Mouse (Mus musculus) thymus, postnatal 10 days (tissue): Measurements from ENCODE around the gene Hoxa5.
A peak's percentile ranks its signal among the peaks of the same experiment; 100 is the strongest.

ENCODE experiments used
- DNase-seq, 2 experiments: peaks; one replicate each; pipeline ENCODE4 v3.0.0; 2021; ENCODE audit warnings: low spot score in 2 of 2

The Hoxa5 gene

DNA sequence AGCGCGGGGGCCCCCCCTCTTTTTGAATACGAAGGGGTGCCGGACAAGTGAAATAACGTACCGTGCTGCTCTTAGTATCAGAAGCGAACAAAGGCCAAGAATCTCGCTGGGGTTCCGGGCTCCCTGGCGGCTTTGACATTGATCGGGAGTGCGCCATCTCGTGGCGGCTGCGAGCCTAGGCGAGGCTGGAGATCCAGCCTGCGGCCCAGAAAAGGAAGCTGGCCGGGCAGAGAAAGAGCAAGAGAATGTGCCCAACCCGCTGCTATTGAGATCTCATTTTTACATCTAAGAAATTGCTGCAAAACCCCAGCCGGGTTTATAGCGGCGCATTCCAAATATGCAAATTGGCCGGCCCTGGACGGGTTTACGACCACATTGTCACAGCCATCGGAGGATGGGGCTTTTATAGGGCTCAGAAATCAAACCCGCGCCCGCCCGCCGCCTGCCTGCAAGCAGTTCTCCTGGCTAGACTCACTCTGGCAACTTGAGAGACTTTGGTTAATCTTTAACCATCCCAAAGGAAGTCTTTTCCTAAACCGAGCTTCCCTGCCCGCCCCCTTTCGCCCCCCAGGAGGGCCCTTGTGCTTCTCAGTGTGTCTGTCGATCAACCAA lies 36.1 kb upstream of the Hoxa5 start, which contains the start of gene Hoxa10:
Gene Hoxa10 (minus strand): TSS at position 466 of the 612 bp plus-strand sequence.
- peak; percentile 55 to 78 for DNase-seq

DNA sequence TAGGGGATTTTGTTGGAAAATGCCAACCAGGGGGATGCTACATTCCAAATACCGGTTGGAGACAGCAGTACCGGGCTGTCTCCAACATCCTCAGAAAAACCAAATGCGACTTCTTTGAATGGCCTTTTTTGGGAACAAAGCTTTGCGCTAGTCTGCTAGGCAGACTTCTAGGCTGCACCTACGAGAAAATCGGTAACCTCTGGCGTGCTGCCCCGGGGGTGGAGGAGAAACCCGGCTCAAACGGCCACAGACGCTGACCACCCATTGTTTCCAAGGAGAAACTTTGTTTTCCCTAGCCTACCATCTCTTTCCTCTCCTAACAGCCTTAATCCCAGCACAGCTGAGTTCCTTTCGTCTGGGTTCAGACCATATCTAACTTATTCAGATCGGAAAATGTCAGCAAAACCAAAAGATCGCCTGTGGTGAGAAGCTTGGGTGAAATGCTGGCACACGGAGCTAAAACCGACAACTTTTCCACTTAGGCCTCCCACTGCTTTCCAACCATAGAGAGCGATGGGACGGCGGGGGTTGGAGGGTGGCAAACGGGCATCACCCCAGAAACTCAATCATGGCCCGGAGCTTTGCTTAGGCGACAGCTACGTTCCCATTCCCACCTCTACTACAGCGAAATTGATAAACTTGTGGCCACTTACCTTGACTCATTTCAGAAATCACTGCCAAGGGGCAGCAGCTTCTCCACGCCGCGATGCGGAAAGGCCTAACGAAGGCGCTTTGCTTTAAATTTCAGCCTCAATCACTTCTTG lies 35.4 kb upstream of the Hoxa5 start:
- no peak for DNase-seq

DNA sequence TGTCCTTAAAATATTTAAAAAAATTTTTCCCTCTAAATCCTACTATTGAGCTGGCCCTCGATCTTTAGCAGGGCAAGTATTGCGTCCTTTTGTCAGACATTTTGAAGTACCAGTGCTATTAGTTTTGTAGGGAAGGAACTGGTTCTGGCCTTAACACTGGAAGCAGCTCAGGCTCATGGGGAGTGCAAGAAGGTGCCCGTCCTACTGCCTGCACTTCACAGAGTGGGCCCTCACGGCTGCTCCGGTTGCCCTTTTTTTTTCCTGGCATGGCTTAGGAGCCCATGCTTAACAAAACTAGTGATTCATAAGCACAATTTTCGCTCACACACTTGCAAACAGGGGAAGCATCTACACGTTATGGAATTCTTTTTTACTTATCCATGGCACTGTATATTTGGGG lies 34.6 kb upstream of the Hoxa5 start:
- no peak for DNase-seq

DNA sequence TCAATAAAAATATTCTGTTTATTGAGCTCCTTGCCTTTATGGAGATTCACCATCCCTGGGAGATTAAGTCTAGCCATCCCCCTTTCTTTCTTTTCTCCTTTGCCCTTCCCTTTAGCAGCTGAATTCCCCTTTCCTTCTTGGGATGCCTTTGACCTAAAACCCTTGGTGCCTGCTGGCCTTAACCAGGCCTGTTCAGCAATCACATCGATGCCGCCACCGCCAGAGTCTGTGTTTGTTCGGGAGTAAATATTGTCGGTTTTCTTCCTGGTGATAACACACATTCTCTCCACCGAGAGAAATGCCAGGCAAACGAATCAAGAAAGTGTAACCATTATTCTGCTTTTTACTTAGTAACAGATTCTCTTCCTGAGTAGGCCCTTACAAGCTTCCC lies 33.8 kb upstream of the Hoxa5 start:
- no peak for DNase-seq

DNA sequence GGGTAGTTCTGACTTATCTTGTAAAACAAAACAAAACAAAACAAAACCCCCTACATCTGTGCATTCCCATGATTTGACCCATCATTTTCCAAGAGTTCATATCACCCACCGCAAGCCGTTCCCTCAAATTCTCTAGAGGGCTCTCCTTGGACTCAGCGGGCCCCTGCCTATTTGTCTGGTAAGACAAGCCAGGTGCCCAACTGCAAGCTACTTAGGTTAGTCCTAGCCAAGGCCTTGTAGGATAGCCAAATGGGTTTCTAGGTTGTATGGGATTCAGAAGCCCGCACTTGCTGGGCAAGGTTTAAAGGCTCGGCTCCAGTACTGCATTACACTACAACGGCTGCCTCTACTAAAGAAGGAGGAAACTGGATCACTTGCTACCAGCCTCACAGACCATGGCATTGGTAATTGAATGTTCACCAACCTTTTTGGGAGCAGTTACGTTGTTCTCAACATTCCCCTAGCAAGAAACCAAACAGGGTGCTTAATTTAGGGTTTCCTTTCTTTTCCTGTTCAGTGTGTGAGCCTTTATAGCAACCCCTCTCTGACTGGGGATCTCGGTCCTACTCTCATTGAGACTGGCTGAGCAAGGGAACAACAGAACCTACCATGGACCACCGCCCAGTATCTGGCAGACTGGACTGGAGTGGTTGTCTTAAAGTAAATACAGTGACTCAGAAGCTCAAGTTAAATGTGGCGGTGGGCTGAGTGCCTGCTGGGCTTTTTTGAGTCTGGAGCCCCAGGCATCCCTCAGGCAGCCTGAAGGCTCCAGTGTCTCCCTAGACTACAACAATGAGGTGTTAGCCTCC lies 33.2 kb upstream of the Hoxa5 start:
- DNase-seq = no peak

DNA sequence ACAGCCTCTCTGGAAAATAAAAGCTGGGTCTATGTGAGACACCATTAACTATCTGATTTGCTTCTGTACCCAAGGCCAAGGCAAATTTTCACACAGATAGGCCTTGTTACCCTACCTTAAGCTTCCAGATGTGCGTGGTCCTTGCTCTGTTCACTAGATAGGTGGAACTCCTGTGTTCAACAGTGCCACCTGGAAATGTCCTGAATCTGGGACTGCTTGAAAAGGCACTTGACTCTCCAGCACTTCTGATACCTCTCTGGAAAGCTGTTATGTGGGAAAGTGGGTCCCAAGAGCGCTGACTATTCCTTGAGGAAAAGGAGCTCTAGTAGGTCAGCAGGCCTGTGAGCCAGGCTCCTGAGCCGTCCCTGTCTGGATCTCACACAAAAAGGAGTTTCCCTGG lies 32.4 kb upstream of the Hoxa5 start:
- DNase-seq = no peak

DNA sequence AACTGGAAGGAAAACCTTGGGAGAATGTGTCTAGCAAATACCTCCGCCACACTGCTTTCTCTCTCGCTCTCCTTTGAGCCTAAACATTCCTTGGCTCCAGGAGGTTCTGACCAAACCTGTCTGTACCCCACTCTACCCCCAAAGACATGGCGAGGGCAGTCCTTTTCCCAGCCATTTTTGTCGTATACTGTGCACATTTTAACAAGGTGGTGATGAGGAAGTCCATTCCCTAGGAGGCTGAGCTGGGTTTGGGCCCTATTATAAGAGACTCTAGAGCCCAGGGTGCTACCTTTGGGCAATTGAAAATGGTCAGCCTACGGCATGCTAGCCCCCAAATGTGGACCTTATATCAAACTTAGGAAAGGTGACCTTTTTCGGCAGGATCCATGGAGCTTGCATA lies 31.5 kb upstream of the Hoxa5 start:
- no peak for DNase-seq

DNA sequence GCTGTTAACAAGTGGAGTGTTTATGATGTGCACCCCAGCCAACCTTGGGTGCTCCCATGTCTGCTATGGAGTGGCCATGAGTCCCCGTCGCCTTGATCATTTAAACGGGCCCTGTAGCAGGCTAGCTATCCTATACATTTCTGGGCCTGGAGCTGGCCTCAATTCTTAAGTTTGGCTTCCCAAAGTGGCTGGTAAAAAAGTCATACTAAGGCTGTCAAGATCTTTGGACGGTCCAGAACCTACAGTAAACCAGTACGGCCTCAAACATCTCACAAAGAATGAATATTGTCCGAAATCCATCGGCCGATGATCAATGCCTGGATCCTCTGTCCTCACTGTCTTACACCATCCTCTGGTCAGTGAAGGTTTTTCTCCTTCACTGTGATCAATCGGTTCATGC lies 30.9 kb upstream of the Hoxa5 start:
- DNase-seq = no peak

DNA sequence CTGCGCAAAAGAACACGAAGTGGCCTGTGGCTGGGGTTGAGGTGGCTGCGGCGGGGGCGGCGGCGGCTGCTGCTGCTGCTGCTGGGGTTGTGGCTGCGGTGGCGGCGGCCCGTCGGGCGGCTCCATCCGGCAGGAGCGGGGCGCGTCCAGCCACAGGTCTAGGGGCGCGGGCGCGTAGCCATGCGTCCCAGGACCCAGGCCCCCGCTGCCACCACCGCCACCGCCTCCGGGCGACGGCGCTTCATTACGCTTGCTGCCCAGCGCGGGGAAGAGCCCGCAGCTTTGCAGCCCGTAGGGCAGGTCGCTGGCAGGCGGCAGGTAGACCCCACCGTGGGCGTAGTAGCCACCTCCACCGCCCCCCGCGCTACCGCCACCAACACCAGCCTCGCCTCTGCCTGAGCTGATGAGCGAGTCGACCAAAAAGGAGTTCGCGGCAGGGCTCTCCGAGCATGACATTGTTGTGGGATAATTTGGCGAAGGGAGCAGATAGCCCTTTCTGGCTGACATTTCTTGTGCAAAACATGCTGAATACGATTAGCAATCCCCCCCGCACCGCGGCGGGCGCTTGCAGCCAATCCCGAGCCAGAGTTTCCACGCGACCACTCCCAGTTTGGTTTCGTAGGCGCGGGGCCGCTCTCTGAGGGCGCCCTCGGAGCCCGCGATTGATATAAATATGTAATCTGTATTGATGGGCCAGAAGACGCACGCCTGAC lies 30.2 kb upstream of the Hoxa5 start:
- DNase-seq = no peak

DNA sequence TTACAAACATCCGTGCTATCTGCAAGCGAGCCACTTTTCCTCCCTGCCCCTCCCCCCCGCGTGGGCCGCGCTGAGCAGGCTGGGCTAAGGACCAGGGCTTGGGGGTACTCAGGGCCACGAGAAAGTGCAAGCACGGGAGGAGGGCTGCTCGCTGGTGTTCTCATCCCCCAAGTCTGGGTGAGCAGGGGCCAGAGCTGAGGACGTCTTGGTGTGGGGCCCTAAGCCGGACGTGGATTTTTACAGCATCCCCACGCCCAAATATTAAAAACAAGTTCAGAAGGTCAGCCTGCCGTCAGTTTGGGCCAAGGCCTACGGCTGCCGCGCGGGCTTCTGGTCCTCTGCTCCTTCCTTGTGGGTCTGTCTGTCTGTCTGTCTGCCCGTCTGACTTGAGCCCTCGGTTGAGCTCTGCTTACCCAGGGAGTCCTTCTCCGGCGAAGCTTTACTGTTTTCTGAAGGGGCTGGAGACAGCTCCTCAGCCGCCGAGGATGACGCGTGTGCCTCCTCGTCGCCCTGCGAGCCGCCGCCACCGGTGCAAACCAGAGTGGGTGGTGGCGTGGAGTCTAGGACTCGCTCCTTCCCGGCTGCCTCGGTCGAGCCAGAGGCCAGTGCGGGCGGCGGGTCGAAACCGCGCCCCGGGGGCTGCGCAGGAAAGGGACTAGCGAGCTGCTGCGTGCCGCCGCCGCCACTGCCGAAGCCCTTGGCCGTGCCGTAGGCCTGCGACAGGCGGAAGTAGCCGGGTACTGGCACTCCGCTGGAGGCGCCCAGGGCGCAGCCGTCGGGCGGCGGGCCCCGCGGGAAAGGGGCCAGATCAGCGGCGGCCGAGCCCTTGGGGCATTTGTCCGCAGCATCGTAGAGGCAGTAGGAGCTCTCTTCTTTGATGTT lies 29.4 kb upstream of the Hoxa5 start:
- DNase-seq = no peak

DNA sequence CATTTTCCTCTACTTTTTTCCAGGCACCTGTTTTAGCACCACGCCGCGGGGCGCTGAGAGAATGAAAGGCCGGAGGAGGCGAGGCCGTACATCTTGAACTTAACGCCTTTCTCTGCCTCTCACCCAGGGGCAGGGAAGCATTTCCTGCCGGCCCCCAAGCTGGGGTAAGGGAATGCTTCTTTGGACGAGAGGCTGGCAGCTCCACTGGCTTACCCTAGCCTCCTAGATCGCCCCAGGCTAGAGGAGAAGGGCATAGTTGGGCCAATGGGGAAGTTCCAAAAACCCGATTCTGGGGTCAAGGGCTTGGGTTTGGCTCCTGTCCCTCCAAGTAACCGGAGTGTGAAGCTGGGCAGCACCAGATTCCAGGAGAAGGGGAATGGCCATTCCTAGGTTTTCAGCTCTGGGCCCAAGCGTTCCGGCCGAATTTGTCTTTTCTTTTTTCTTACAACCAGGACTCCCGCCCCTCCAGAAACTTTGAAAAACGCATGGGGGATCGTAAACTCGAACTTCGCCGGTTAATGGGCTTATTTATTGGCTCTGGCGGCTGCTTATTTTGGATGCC lies 28.7 kb upstream of the Hoxa5 start:
- no peak for DNase-seq

DNA sequence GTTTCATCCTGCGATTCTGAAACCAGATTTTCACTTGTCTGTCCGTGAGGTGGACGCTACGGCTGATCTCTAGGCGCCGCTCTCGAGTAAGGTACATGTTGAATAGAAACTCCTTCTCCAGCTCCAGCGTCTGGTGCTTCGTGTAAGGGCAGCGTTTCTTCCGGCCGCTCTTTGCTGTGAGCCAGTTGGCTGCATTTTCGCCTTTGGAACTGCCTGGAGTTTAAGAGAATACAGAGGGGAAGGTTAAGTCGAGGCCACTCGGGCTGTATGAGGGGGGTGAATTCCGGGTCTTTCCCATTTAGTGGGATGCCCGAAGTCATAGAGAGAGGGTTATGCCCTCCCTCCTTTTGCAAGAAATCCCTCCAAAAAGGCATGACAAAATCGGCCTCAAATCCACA lies 28.2 kb upstream of the Hoxa5 start:
- DNase-seq = no peak

DNA sequence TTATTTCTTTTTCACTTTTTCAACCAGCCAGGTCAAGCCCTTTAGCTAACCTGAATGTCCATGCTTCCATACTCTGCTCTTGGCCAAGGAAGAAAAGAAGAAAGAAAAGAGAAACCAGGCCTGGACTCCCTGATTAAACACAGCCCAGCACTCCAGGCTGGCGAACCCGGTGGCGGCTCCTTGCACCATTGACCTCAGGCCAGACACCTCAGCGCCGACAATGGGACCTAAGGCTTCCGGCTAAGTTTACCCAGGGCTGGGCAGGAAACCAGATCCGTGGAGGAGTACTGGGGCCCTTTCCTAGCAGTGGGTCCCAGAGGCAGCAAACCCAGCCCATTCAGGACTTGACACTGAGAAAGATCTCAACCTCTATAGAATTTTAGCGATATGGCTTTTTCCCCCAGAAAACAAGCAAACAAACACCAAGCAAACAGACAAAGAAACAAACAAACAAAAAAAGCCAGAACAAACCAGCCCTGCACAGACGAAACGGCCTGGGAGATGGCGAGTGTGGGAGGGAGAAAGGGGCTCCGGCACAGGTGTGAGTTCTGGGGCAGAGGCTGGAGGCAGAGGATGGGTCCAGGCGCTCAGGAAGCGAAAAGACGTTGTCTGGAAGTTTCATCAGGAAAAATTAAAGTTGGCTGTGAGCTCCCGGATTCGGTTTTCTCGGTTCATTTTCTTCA lies 27.6 kb upstream of the Hoxa5 start:
- DNase-seq = no peak

DNA sequence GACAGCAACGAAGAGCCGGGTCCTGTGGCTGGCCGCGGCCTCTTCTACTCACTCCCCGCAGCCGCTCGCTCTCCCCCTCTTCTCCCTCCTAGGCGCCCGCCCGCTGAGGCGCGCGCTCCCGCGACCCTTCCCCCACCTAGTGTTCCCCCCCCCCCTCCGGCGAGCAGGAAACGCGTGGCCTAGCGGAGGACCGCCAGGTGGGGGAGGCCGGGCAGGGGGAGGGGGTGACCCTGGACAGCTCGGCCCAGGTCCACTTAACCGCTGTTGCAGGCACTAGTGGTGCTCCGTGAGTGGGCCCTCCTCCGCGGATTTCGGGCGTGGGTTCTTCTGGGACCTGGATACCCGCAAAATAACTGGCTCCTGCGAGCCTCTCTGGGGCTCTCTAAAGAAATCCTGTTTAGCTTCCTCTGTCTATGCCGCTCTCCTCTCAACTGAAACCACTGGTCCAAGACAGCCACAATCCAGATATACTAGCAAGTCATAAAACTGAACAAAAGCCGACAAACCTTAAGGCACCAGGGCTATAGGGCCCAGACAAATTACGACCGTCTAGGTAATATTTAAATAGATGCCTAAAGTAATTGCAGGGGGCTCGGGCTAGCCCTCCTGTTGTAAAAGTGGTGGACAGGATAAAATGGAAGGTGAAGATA lies 26.3 kb upstream of the Hoxa5 start, which contains the start of gene Hoxa9:
Gene Hoxa9 (minus strand): TSS at position 574 of the 650 bp plus-strand sequence.
- no peak for DNase-seq

DNA sequence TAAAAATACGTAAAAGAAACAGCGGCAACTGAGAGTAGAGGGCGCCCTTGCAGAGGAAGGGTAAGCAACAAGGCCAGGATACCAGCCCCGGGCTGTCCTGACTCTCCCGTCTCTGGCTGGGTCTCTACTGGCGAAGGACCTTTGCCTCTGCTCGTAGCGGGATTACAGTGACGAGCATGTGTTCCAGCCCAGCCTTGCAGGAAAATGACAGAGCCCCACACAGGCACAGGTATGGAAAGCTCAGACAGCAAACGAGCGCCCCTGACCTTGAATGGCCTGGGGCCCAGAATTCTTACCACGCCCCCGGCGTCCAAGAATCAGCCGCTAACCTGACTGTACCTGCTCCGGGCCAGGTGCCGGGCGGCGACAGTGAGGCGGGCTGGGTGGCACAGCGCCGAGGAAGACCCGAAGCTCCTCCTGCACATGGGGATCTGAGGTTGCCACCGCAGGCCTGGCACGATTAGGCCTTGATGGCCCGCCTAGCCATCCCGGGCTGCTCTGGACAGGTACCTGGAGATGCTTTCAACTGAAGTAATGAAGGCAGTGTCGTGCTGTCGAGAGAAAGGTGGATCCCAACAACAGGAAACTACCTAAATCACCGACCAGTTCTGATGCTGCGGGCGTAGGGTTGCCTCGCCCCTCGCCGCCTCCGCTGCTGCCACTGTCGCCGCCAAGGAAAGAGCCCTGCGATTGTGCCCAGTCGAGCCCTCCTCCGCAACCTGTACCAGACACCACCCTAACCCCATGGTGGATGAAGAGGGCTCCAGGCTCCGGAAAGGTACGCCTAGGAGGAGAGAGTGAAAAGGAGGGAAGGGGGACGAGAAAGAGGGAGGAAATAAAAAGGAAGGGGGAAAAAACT lies 25.4 kb upstream of the Hoxa5 start:
- no peak for DNase-seq

DNA sequence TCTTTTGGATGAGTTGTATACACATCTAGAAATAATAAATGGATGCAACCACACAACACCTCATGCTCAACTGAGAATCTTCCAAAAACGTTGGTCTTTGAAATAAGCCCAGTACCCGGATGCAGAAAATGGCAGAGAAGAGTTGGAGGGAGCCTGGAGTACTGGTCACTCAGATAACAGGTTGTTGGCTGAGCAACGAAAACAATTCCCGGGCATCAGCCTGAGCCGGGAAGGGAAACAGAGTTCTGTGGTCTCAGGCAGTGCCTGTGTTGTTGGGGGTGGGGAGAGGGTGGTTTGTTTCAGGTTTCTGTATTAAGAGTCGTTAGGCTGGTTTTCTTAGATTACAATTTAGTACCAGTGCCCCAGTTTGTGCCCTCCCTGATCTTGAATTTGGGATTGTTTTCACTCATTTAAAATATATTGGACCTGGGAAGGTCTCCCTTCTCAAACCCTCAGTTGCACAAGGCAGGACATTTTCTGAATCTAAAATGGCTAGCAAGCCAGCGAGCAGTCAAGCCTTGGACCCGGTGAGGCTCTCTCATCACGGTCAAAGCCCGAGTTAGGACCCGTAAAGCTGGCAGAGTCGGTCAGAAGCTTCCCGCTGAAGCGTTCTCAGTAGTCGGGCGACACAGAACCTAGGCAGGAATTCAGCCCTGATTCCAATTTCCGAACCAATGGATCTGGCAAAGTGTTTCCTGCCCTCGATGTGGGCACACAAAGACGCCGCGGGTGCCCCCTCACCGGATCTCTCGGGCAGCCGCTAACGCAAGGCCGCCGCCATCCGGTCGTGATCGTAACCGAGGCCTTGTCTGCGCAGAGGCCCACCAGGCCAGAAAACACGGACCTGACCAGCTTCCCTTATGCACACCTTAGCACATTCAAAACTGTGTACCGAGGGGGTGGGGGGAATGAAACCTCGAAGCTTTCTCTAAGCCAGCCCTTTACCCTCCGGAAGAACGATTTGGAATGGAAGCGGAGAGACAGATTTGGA lies 24.4 kb upstream of the Hoxa5 start:
- no peak for DNase-seq

DNA sequence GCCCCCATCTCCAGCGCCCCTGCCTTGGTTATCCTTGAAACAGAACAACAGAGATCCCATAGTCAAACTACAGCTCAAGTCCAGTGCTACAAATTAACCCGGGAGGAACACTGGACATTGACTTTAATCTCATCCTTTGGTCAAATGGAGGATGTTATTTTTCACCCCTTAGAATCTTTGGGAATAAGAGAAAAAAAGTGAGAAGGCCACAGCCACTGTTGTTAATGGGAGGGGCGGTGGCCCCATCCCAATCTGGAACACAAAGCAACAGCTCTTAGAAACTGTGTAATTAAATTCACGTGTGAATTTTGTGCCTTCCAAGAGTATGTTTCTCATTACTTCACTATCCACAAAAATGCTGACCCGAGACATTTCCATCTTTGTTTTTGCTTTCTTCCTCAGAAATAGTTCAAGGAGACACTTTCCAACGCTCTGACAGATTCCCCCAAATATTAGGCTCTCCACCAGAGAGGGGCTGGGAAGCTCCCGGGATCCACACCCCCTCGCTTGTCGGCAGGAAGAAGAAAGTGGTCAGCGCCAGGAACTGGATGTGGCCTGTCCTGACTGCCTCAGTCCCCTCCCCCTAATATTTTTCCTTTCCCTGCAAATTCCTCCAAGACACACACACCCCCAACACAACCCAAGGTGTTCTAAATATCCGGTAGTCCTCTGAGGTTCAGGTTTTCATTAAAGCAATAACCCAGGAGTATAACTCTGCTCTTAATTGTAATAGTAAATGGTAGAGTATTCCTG lies 23.3 kb upstream of the Hoxa5 start:
- no peak for DNase-seq
